Mouse (Mus musculus): ENCODE data around the gene Nmnat2. TPM values are rescaled to one million over a fixed set of nuclear protein-coding genes. Genes with fewer than 3 reads are reported as not detected.

Gene Nmnat2
- polyA plus RNA-seq, 1 experiment = 0.63 TPM

DNA sequence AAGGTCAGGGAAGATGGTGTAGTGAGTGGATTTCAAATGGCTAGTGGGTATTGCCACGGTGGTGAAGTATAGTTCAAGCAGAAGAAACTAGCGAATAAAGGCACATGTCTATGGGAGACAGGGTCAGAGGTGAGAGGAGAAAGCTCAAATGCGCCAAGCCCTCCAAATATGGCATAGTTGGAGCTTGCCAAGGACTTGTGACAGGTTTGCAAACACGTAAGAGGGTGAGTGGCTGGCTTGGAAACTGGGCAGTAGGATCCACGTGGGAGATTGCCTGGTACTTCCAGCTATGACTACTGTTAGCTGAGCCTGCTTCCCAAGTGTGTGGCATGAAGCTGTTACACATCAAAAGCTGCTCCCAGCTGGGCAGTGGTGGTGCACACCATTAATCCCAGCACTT, 96.7 kb downstream of the Nmnat2 start:
- H3K4me1 ChIP-seq (ENCODE audit: control insufficient read depth, insufficient read depth, insufficient read length) = no peaks in the 10 kb centered on the region
- WGBS = 84% methylated on average over 5 of the region's 5 CpGs
- DNase-seq (ENCODE audit: low read depth in 1 of 2, low spot score in 2 of 2) = no peak
- no peak overlapping the region for H3K4me3 ChIP-seq (ENCODE audit: extremely low read depth, insufficient read depth, insufficient read length)
- TF ChIP-seq POLR2A (IDR thresholded peaks at IDR 0.05; ENCODE audit: low read depth, low read length) (no peak), CTCF (IDR thresholded peaks at IDR 0.05; ENCODE audit: extremely low read depth, insufficient read depth, insufficient read length, insufficient replicate concordance) (no peak)
- no peaks in the 10 kb centered on the region for H3K27me3 ChIP-seq (ENCODE audit: control insufficient read depth, insufficient read depth, low read length)
- no peak overlapping the region for H3K27ac ChIP-seq (ENCODE audit: insufficient read depth, low read length)
- no peaks in the 10 kb centered on the region for H3K36me3 ChIP-seq (ENCODE audit: control insufficient read depth, insufficient read depth, low read length)

DNA sequence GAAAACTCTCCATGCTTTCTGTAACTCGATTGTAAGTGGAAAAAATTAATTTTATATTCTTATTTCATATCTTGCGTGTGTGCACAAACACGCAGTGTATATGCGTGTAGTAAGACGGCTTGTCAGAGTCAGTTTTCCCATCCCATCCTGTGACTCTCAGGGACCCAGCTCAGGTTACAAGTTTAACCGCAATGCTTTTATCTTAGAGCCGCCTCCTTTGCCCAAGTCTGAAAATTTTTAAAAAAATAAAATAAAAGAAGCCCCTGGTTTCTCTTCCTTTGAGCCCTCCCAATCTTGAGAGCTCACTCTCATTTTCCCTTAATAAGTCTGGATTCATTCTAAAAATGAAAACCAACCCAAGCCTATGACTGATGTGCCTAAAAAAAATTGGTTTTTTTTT, 98.8 kb downstream of the Nmnat2 start:
- Histone ChIP-seq H3K4me3 (ENCODE audit: extremely low read depth, insufficient read depth, insufficient read length) (no peak overlapping the region), H3K36me3 (ENCODE audit: control insufficient read depth, insufficient read depth, low read length) (no peaks in the 10 kb centered on the region), H3K27ac (ENCODE audit: insufficient read depth, low read length) (no peak overlapping the region), H3K4me1 (ENCODE audit: control insufficient read depth, insufficient read depth, insufficient read length) (no peaks in the 10 kb centered on the region), H3K27me3 (ENCODE audit: control insufficient read depth, insufficient read depth, low read length) (no peaks in the 10 kb centered on the region)
- TF ChIP-seq POLR2A (IDR thresholded peaks at IDR 0.05; ENCODE audit: low read depth, low read length) (no peak), CTCF (IDR thresholded peaks at IDR 0.05; ENCODE audit: extremely low read depth, insufficient read depth, insufficient read length, insufficient replicate concordance) (no peak)
- no peak for DNase-seq (ENCODE audit: low read depth in 1 of 2, low spot score in 2 of 2)
- WGBS = 75% methylated on average over 7 of the region's 7 CpGs

DNA sequence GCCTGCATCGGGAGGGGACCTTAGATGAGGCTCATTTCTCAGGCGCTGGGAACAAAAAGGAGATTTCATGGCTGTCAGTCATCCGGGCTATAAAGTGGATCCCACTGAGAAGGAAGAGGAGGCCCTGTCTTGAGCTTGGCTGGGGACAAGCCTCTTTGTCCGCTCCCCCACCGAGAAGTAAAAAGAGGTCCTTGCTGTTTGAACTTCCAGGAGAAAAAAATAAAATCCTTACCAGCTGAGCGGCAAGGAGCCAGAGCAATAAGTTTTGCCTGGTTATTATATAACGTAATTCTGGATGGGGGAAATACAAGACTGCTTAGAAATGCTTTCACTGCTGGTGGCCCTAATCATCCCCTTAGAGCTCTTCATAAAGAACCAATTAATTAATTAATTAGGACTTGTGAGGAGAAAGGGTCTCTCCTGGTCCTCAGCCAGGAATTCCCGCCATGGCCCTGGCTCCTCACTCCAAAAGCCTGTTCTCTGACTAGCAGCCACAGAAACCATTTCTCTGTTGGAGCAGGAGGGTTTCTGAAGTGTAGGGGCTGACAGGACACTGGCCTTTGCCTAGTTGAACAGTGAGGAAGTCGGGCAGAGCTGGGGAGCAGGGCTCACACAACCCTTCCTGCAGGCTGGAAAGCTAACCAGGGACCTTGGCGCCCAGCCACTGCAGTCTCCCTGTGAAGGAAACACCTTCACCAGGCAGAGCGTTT, 99.5 kb downstream of the Nmnat2 start:
- no peak for DNase-seq (ENCODE audit: low read depth in 1 of 2, low spot score in 2 of 2)
- TF ChIP-seq CTCF (IDR thresholded peaks at IDR 0.05; ENCODE audit: extremely low read depth, insufficient read depth, insufficient read length, insufficient replicate concordance) (no peak), POLR2A (IDR thresholded peaks at IDR 0.05; ENCODE audit: low read depth, low read length) (no peak)
- Histone ChIP-seq H3K27ac (ENCODE audit: insufficient read depth, low read length) (peak overlapping the region; percentile 28; the same call in 1 of the 2 replicates), H3K4me3 (ENCODE audit: extremely low read depth, insufficient read depth, insufficient read length) (no peak overlapping the region), H3K36me3 (ENCODE audit: control insufficient read depth, insufficient read depth, low read length) (no peaks in the 10 kb centered on the region), H3K4me1 (ENCODE audit: control insufficient read depth, insufficient read depth, insufficient read length) (no peaks in the 10 kb centered on the region), H3K27me3 (ENCODE audit: control insufficient read depth, insufficient read depth, low read length) (no peaks in the 10 kb centered on the region)
- 66% methylated on average over 11 of the region's 11 CpGs for WGBS

DNA sequence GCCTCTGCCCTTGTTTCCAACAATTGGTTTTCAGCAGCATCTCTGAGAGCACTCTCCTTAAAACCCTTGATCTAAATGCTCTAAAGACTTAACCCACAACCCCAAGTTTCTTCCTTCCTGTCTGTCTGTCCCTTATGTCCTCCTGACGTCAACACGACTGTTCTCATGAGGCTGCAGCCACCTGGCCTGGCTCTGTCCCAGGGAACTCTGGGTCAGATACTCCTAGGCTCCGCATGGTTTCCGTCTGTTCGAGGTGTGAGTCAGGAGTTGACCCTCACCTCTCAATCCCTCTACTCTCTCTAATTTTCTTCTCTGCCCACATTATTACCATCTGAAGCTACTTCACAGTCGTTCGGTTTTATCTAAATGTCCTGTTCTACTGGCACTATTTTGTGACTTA, 103.5 kb downstream of the Nmnat2 start:
- Histone ChIP-seq H3K36me3 (ENCODE audit: control insufficient read depth, insufficient read depth, low read length) (no peaks in the 10 kb centered on the region), H3K27ac (ENCODE audit: insufficient read depth, low read length) (no peak overlapping the region), H3K4me3 (ENCODE audit: extremely low read depth, insufficient read depth, insufficient read length) (no peak overlapping the region), H3K27me3 (ENCODE audit: control insufficient read depth, insufficient read depth, low read length) (no peaks in the 10 kb centered on the region), H3K4me1 (ENCODE audit: control insufficient read depth, insufficient read depth, insufficient read length) (no peaks in the 10 kb centered on the region)
- DNase-seq (ENCODE audit: low read depth in 1 of 2, low spot score in 2 of 2) = no peak
- WGBS = 44% methylated on average over 7 of the region's 7 CpGs
- TF ChIP-seq CTCF (IDR thresholded peaks at IDR 0.05; ENCODE audit: extremely low read depth, insufficient read depth, insufficient read length, insufficient replicate concordance) (no peak), POLR2A (IDR thresholded peaks at IDR 0.05; ENCODE audit: low read depth, low read length) (no peak)

DNA sequence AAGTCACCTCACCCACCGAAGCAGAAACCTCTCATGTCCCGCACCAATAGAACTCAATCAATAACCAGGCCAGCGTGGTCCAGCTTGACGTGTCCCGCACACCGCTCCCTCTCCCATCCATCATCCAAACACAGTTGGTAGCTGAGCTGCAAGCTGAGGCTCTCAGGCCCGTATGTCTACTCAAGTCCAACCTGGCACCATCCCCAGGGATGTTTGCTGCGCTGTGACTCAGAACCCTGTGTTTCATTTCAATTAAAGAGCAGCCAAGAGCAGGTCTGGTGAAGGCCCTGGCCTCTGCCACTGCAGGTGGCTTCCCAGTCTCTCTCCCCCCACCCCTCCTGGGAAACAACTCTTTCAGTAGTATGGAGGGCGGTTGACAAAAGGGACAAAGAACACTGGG, 104.8 kb downstream of the Nmnat2 start:
- DNase-seq (ENCODE audit: low read depth in 1 of 2, low spot score in 2 of 2) = no peak
- Histone ChIP-seq H3K36me3 (ENCODE audit: control insufficient read depth, insufficient read depth, low read length) (no peaks in the 10 kb centered on the region), H3K4me3 (ENCODE audit: extremely low read depth, insufficient read depth, insufficient read length) (no peak overlapping the region), H3K27ac (ENCODE audit: insufficient read depth, low read length) (no peak overlapping the region), H3K4me1 (ENCODE audit: control insufficient read depth, insufficient read depth, insufficient read length) (no peaks in the 10 kb centered on the region), H3K27me3 (ENCODE audit: control insufficient read depth, insufficient read depth, low read length) (no peaks in the 10 kb centered on the region)
- WGBS = 94% methylated on average over 9 of the region's 9 CpGs
- no peak for TF ChIP-seq POLR2A (IDR thresholded peaks at IDR 0.05; ENCODE audit: low read depth, low read length)
- TF ChIP-seq CTCF (IDR thresholded peaks at IDR 0.05; ENCODE audit: extremely low read depth, insufficient read depth, insufficient read length, insufficient replicate concordance) = no peak

DNA sequence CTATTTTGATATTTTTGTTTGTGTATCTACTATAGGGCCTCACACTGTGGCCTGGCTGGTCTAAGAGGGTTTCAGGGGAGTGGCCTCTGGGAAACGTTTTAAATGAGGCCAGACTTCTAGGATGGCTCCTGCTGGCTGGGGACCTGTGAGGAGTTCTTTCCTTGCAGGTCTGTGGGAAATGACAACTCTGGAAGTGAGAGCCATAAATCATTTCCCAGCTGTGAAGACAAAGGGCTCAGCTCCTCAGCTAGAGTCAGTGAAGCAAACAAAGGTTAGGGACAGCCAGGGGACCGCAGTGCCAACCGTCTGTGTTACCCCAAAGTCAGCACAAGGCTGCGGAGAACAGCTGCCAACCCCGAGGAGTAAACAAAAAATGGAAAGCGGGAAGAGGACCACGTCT, 107.8 kb downstream of the Nmnat2 start:
- Histone ChIP-seq H3K4me3 (ENCODE audit: extremely low read depth, insufficient read depth, insufficient read length) (no peak overlapping the region), H3K27me3 (ENCODE audit: control insufficient read depth, insufficient read depth, low read length) (no peaks in the 10 kb centered on the region), H3K4me1 (ENCODE audit: control insufficient read depth, insufficient read depth, insufficient read length) (no peaks in the 10 kb centered on the region), H3K27ac (ENCODE audit: insufficient read depth, low read length) (no peak overlapping the region), H3K36me3 (ENCODE audit: control insufficient read depth, insufficient read depth, low read length) (no peaks in the 10 kb centered on the region)
- WGBS = 69% methylated on average over 7 of the region's 7 CpGs
- no peak for TF ChIP-seq CTCF (IDR thresholded peaks at IDR 0.05; ENCODE audit: extremely low read depth, insufficient read depth, insufficient read length, insufficient replicate concordance)
- no peak for TF ChIP-seq POLR2A (IDR thresholded peaks at IDR 0.05; ENCODE audit: low read depth, low read length)
- DNase-seq (ENCODE audit: low read depth in 1 of 2, low spot score in 2 of 2) = no peak

DNA sequence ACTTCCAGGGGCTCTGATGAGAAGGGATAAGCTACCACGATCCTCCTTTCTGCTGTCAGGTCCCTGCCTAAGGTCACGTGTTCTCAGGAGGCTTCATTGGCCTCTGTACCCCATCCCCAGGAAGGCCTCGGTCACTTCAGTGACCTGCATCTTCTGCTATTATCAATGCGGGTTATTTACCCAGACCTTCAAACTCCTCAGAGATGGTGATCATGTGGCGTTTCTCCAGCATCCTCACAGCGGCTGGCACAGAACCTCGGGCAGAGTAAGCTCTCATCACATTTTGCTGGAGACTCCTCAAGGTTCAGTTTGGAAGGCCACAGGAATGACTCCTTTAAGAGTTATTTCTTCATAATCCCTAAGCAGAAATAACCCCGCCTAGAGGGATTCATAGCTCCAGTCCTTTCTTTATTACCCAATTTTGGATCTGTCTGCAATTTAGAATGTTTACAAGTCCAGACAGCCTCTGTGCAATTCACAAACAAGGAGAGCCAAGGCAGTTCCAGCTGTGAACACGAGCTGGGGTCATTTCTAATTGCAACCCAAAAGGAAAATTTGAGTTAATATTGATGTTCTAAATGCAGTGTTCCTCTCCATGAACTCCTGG, 110.1 kb downstream of the Nmnat2 start:
- peak overlapping the region; percentile 67 for H3K27ac ChIP-seq (ENCODE audit: insufficient read depth, low read length)
- no peak for DNase-seq (ENCODE audit: low read depth in 1 of 2, low spot score in 2 of 2)
- TF ChIP-seq POLR2A (IDR thresholded peaks at IDR 0.05; ENCODE audit: low read depth, low read length) (no peak), CTCF (IDR thresholded peaks at IDR 0.05; ENCODE audit: extremely low read depth, insufficient read depth, insufficient read length, insufficient replicate concordance) (no peak)
- 87% methylated on average over 9 of the region's 9 CpGs for WGBS
- no peak overlapping the region for H3K4me3 ChIP-seq (ENCODE audit: extremely low read depth, insufficient read depth, insufficient read length)
- no peaks in the 10 kb centered on the region for H3K27me3 ChIP-seq (ENCODE audit: control insufficient read depth, insufficient read depth, low read length)
- no peaks in the 10 kb centered on the region for H3K36me3 ChIP-seq (ENCODE audit: control insufficient read depth, insufficient read depth, low read length)
- H3K4me1 ChIP-seq (ENCODE audit: control insufficient read depth, insufficient read depth, insufficient read length) = no peaks in the 10 kb centered on the region

All from spleen, adult 2 months (tissue).